Mouse (Mus musculus) bone marrow, adult 2 months (tissue): ENCODE measurements around the gene Car14. TPM values are rescaled to one million over a fixed set of nuclear protein-coding genes. Genes with fewer than 3 reads are reported as not detected.

Source experiments
- H3K27ac ChIP-seq: fragments of 200-500 bp; 2 replicates; pipeline ENCODE4 v1.5.1; 2012; ENCODE audit warnings: low read depth, mild to moderate bottlenecking, control low read depth, inconsistent platforms, low read length; ENCODE audit not compliant: control insufficient read depth, poor library complexity, insufficient read depth
- H3K4me1 ChIP-seq: fragments of 200-500 bp; 2 replicates; pipeline ENCODE4 v1.6.1; 2011; ENCODE audit warnings: low read length; ENCODE audit not compliant: control insufficient read depth, insufficient read depth
- H3K4me3 ChIP-seq: fragments of 200-500 bp; replicated peaks from 2 replicates; pipeline ENCODE3; 2011; ENCODE audit warnings: mild to moderate bottlenecking, low read depth, low read length, control low read depth; ENCODE audit not compliant: control insufficient read depth
- CTCF ChIP-seq: fragments of 200-500 bp; IDR thresholded peaks from 2 replicates; pipeline ENCODE4 v1.5.1; 2011; ENCODE audit warnings: low read length, control low read depth; ENCODE audit not compliant: control insufficient read depth, insufficient read depth
- POLR2A ChIP-seq: fragments of 200-500 bp; IDR thresholded peaks from 2 replicates; pipeline ENCODE4 v1.6.1; 2011; ENCODE audit warnings: low read depth, mild to moderate bottlenecking, control low read depth, low read length, borderline replicate concordance; ENCODE audit not compliant: control insufficient read depth
- WGBS: fragments of 180-500 bp; shearing (Covaris S2); methylation state at CpG from one replicate; pipeline ENCODE4 v1.1.7; 2018; 5-methylcytosine and 5-hydroxymethylcytosine counted together
- polyA plus RNA-seq: library from polyadenylated mRNA; stranded (reverse); fragments of >200 nt; gene quantifications from 2 replicates; pipeline ENCODE4 v1.2.4, GENCODE M21; 2011; ENCODE audit warnings: low replicate concordance; ENCODE audit not compliant: missing spikeins, insufficient read depth, insufficient read length

Gene Car14
- polyA plus RNA-seq, 1 experiment: not detected

DNA sequence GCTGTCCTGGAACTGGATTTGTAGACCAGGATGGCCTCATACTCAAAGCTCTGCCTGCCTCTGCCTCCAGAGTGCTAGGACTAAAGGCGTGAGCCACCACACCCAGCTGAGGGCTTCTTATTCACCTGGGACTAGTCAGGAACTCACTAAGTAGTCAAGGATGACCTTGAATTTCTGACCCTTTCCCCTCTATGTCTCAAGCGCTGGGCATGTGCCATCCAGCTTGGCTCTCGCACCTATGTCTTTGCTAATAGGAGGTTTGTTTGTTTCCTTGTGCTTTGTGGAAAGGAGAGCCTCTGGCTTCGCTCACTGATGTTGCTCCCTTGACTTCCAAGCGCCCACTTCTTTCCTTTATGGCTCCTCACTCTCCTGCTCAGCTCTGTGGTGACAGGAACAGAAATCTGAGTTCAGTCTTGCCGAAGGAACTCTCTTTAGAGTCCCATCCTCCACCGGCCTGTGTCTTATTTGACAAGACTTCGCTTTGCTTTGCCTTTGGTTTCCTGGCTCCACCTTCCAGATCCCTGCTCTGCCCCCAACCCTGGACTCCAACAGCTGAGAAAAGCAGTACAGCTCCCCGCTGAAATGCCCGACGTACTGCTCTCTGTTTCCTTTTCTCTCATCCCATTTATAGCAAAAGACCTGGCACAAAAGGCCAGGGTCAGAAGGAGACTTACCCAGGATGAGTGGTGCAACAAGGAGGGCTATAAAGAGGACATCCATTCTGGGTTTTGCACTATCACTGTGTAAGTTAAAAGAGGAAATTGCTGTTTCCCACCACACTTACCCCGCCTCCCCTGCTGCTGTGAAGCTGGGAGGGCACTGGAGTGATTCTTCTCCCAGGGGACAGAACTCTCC, 13.1 kb downstream of the Car14 start, which contains the start of gene BC028528:
TSS of gene BC028528 (minus strand) at position 795 of the 855 bp plus-strand sequence.
- WGBS: 8% methylated on average over 12 of the region's 12 CpGs
- H3K27ac ChIP-seq: peak within 1 kb of the TSS; percentile 80
- peak within 1 kb of the TSS; percentile 49 for H3K4me3 ChIP-seq
- no peak for TF ChIP-seq CTCF
- TF ChIP-seq POLR2A: no peak
- peaks cover 6% of the 10 kb centered on the region for H3K4me1 ChIP-seq

DNA sequence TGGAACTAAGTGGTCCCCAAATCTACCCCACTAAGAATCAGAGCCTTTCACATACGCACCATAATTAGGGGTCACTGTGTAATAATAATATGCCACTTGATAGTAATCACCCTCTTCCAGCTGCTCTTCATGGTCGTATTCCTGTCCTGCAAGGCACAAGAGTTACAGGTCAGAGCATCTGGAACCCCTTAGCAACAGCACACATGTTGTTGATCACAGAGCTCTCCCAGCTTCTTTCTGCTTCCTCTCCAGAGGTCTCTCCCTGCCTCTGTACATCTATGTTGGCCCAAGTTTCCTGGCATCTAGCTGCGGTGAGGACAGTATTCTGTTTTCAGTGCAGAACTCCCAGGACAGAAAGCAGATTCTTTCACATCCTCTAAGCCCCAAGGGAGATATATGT, 14.8 kb downstream of the Car14 start:
- H3K27ac ChIP-seq: no peak overlapping the region
- H3K4me1 ChIP-seq: peaks cover 3% of the 10 kb centered on the region; the same call in 1 of the 2 replicates
- TF ChIP-seq CTCF: no peak
- TF ChIP-seq POLR2A: no peak
- H3K4me3 ChIP-seq: no peak overlapping the region
- 79% methylated on average over 3 of the region's 3 CpGs for WGBS

- Histone ChIP-seq H3K27ac (no peak overlapping the region), H3K4me3 (no peak overlapping the region), H3K4me1 (peaks cover 3% of the 10 kb centered on the region; the same call in 1 of the 2 replicates)
- 77% methylated on average over 4 of the region's 4 CpGs for WGBS
- TF ChIP-seq POLR2A (no peak), CTCF (no peak)
Measured at GRCm38 (mm10) chr3:95887596-95887995, 16.9 kb downstream of the Car14 start.

GRCm38 (mm10) chr3:95884400-95884799, 20.1 kb downstream of the Car14 start:
- no peak overlapping the region for H3K4me3 ChIP-seq
- 90% methylated on average over 5 of the region's 5 CpGs for WGBS
- no peak for TF ChIP-seq CTCF
- TF ChIP-seq POLR2A: no peak

GRCm38 (mm10) chr3:95882816-95883425, 21.6 kb downstream of the Car14 start:
- 2% methylated on average over 24 of the region's 24 CpGs for WGBS
- TF ChIP-seq POLR2A (no peak), CTCF (peak; percentile 39; the same call in 1 of the 2 replicates)
- Histone ChIP-seq H3K27ac (no peak overlapping the region; the same call in 1 of the 2 replicates), H3K4me3 (peak overlapping the region; percentile 61), H3K4me1 (no peaks in the 10 kb centered on the region)

More at GRCm38 (mm10) chr3:95884400-95884799, 20.1 kb downstream of the Car14 start:
- Histone ChIP-seq H3K4me1 (no peaks in the 10 kb centered on the region), H3K27ac (no peak overlapping the region)

DNA sequence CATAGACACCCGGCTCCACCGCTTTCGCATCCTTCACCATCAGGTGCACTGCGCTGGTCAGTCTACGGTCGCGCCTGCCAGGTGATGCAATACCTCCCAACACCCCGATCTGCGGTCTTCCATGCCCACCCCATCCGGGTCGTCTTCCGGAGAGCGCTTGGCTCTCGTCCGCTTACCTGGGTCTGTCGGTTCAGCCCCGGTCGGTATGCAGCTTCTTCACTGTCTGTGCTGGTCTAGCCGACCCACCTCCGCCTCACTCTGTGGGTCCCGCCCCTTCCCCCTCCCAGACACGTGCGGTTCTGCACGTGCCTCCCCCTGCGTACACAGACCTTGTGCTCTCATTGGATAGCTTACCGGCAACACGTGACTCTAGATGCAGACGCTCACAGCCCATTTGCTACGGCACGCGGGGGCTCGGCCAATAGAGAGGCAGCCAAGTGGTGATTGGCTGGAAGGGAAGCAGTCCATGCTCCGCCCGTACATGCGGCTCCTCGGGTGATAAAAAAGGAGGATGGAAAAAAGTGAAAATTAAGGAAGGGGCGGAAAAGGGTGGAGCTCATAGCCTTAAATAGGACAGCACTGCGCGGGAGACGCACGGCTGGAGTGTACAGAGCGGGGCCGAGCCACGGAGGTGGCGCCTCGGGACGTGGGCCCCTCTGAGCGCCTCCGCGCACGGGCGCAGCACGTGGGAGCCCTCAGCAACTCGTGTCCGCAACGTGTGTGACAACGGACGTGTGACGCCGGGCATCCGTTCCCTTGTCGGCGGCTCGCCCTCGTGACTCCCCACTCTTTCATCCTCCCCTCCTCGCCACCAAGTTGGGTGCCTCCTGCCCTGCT, 22.3 kb downstream of the Car14 start, which contains the start of gene Ciart:
TSS of gene Ciart (minus strand) at position 273 of the 837 bp plus-strand sequence.
- Histone ChIP-seq H3K4me3 (peak within 1 kb of the TSS; percentile 61), H3K27ac (no peak within 1 kb of the TSS; the same call in 1 of the 2 replicates), H3K4me1 (no peaks in the 10 kb centered on the region)
- TF ChIP-seq CTCF: no peak
- TF ChIP-seq POLR2A: peak; percentile 39; the same call in 1 of the 2 replicates
- WGBS: under 1% methylated on average over 61 of the region's 66 CpGs

DNA sequence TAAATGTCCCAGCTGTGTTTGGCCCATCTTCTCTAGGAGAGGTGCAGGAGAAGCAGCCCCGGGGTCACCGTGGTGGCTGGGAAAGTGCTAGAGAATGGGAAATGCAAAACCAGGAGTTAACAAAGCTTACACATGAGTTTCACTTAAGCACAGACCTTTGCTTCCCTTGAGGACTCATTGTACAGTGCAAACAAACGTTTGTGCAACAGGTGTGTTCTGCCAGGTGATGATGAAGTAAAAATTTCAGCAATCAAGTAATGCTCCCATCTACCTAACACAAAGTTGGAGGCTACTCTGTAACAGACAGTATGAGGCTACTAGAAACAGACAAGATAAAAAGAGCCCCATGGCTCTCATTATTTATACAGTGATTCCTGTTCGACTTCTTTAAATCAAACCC, 25.4 kb downstream of the Car14 start:
- H3K4me1 ChIP-seq: no peaks in the 10 kb centered on the region
- WGBS: 82% methylated on average over 4 of the region's 4 CpGs
- H3K4me3 ChIP-seq: no peak overlapping the region
- H3K27ac ChIP-seq: no peak overlapping the region
- TF ChIP-seq POLR2A: no peak

DNA sequence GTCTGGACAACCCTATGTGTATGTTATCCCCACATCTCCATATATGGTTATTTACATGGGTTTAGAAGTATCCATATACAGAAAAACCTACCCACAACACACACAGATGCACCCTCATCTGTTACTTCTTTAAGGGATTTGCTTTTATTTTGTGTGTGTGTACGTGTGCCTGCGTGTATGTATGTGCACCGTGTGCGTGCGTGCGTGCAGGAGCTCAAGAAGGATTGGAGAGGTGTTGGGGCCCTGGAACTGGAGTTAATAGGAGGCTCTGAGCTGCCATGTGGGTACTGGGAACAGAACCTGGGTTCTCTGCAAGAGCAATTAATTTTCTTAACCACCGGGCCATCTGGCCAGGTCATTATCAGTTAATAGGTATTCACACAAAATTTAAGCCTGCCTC, 32.4 kb downstream of the Car14 start:
- Histone ChIP-seq H3K4me1 (peaks cover 2% of the 10 kb centered on the region; the same call in 1 of the 2 replicates), H3K4me3 (peak overlapping the region; percentile 92), H3K27ac (no peak overlapping the region)
- 74% methylated on average over 7 of the region's 7 CpGs for WGBS
- TF ChIP-seq POLR2A (no peak), CTCF (no peak)
